Mouse (Mus musculus) heart, adult 2 months (tissue): Measurements from ENCODE around the gene Sema3a. TPM values are rescaled to one million over a fixed set of nuclear protein-coding genes. Genes with fewer than 3 reads are reported as not detected.
A peak's percentile ranks its signal among the peaks of the same experiment; 100 is the strongest.

Source experiments
- DNase-seq, 2 experiments: peaks; one replicate each; pipeline ENCODE4 v3.0.0; 2021
- H3K27ac ChIP-seq: fragments of 200-600 bp; 2 replicates; pipeline ENCODE4 v1.8.1; 2022
- H3K27me3 ChIP-seq: fragments of 200-500 bp; 2 replicates; pipeline ENCODE4 v1.6.1; 2012; ENCODE audit warnings: mild to moderate bottlenecking, low read length, inconsistent platforms, mixed read lengths; ENCODE audit not compliant: control insufficient read depth, insufficient read depth
- H3K36me3 ChIP-seq: fragments of 200-500 bp; 2 replicates; pipeline ENCODE4 v1.6.1; 2012; ENCODE audit warnings: low read length, inconsistent platforms; ENCODE audit not compliant: control insufficient read depth, insufficient read depth
- H3K4me1 ChIP-seq: fragments of 200-500 bp; 2 replicates; pipeline ENCODE4 v1.6.1; 2011; ENCODE audit warnings: low read length; ENCODE audit not compliant: control insufficient read depth, insufficient read depth
- H3K4me3 ChIP-seq: fragments of 200-600 bp; 2 replicates; pipeline ENCODE4 v1.8.1; 2022
- H3K79me2 ChIP-seq: fragments of 200-500 bp; replicated peaks from 2 replicates; pipeline ENCODE4 v1.6.1; 2012; ENCODE audit warnings: mild to moderate bottlenecking, inconsistent platforms, low read length, moderate library complexity, mixed read lengths; ENCODE audit not compliant: control insufficient read depth, insufficient read depth
- H3K9ac ChIP-seq: fragments of 200-500 bp; 2 replicates; pipeline ENCODE4 v1.6.1; 2012; ENCODE audit warnings: low read depth, mild to moderate bottlenecking, control low read depth, inconsistent platforms, low read length, mixed read lengths
- CTCF ChIP-seq: fragments of 200-600 bp; IDR thresholded peaks from 2 replicates; pipeline ENCODE4 v1.8.1; 2022; ENCODE audit warnings: antibody characterized with exemption, mild to moderate bottlenecking, moderate library complexity
- EP300 ChIP-seq: fragments of 200-500 bp; IDR thresholded peaks from 2 replicates; pipeline ENCODE4 v1.6.1; 2011; ENCODE audit warnings: low read depth, low read length, control low read depth; ENCODE audit not compliant: insufficient read depth
- POLR2A ChIP-seq: fragments of 200-500 bp; IDR thresholded peaks from 2 replicates; pipeline ENCODE4 v1.6.1; 2011; ENCODE audit warnings: mild to moderate bottlenecking, low read depth, low read length, control low read depth; ENCODE audit not compliant: insufficient read depth
- WGBS: fragments of 180-500 bp; shearing (Covaris S2); methylation state at CpG from one replicate; pipeline ENCODE4 v1.1.7; 2018; 5-methylcytosine and 5-hydroxymethylcytosine counted together
- intact Hi-C: fragments of 180-260 bp; cut with DNase I; formaldehyde crosslinking; loops from one replicate; pipeline ENCODE4 v1.15.1; 2025
- polyA plus RNA-seq: library from polyadenylated mRNA; depleted of rRNA; stranded (reverse); fragments of >200 nt; gene quantifications from 2 replicates; pipeline ENCODE4 v1.2.3, GENCODE M21; 2012
- total RNA-seq, 2 experiments: library from RNA; stranded (reverse); gene quantifications; 2 replicates each; pipeline ENCODE4 v1.2.3; 2021

Sema3a gene
- total and polyA plus RNA-seq, 3 experiments, result 0.55 to 1.8 (median 1.4) TPM

DNA sequence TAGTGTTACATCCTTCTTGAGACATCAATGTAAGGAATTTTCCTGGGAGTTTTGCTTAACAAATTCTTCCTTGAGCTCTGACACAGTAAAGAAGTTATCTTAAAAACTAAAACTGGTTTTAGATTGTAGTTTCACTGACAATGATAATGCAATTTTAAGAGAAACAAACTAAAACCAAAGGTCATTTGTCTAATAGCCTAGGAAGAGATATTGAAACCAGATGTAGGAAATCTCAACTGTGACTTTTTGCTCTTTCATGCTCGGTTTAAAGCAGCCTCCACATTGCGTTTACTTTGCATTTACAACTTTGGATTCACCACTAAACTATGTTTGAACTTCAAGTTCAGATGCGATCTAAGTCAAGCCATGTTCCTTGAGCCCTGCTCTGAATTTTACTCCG is 982 bp downstream of the Sema3a start:
- no peaks in the 10 kb centered on the region for H3K36me3 ChIP-seq
- 76% methylated on average over 4 of the region's 4 CpGs for WGBS
- no peak for DNase-seq
- intact Hi-C loops, result no loop called here
- H3K9ac ChIP-seq, result no peak overlapping the region
- TF ChIP-seq POLR2A (no peak), CTCF (no peak), EP300 (no peak)
- H3K4me3 ChIP-seq, result no peak overlapping the region
- H3K27ac ChIP-seq, result no peak overlapping the region
- H3K4me1 ChIP-seq, result no peaks in the 10 kb centered on the region
- H3K27me3 ChIP-seq, result no peaks in the 10 kb centered on the region
- no peaks in the 10 kb centered on the region for H3K79me2 ChIP-seq

DNA sequence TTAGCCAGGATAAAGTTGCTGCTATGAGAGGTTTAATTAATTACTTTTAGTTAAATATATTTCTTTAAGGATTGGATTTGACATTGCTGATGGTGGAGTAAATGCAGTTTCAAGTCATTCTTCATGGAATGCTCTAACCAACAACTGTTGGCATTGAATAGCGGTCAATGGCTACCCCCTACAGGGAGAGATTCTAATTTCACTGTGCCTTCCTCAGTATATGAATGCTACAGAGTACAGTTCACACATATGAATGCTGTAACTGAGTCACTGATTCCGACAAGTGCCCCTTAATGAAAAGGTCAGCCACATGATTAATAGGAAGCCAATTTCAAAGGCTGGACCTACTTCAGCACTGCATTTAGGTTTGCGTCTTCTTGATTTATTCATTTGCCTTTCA is 1.9 kb downstream of the Sema3a start:
- Histone ChIP-seq H3K79me2 (no peaks in the 10 kb centered on the region), H3K36me3 (no peaks in the 10 kb centered on the region), H3K27ac (no peak overlapping the region), H3K4me3 (no peak overlapping the region), H3K4me1 (no peaks in the 10 kb centered on the region), H3K9ac (no peak overlapping the region), H3K27me3 (no peaks in the 10 kb centered on the region)
- DNase-seq, result no peak
- 91% methylated on average over 3 of the region's 3 CpGs for WGBS
- intact Hi-C loops, result no loop called here
- TF ChIP-seq CTCF (0 out of 2 replicates have a peak, but pooled peaks have one; percentile 2), POLR2A (no peak)

DNA sequence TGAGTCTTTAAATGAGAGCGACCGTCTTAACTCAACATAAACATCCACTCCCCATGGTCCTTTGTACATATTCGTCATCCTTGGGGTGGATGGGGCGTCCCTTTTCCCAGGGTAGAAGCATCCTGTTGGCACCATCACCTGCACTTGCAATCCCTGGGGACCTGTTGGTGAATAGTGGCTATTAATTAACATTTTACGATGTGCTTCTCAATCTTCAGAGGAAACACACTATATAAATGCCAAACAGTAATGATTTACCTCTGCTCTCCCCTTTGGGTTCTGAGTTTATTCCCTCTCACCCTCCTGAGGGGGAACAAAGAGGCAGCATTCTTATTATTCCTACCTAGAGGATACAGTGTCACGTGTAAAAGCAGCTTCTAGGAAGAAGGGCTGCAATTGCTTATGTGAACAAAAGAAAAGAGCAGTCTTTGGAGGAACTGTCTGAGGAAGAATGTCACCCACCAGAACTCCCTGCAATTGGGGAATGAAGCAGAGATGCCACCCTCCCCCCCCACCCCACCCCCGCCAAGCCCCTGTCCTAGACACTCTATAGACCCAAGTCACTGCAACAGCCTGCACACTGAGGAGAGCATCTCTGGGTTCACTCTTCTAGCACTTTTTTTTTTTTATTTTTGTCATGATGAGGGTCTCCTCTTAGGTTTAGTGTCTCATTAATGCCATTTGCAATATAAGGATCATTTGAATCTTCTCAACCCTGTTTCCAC is 19.7 kb downstream of the Sema3a start:
- Histone ChIP-seq H3K27ac (no peak overlapping the region), H3K27me3 (no peaks in the 10 kb centered on the region), H3K79me2 (no peaks in the 10 kb centered on the region), H3K4me1 (no peaks in the 10 kb centered on the region), H3K9ac (no peak overlapping the region), H3K36me3 (no peaks in the 10 kb centered on the region), H3K4me3 (no peak overlapping the region)
- intact Hi-C loops, result no loop called here
- no peak for TF ChIP-seq EP300
- no peak for TF ChIP-seq POLR2A
- TF ChIP-seq CTCF, result no peak
- DNase-seq, result no peak
- 70% methylated on average over 7 of the region's 7 CpGs for WGBS

DNA sequence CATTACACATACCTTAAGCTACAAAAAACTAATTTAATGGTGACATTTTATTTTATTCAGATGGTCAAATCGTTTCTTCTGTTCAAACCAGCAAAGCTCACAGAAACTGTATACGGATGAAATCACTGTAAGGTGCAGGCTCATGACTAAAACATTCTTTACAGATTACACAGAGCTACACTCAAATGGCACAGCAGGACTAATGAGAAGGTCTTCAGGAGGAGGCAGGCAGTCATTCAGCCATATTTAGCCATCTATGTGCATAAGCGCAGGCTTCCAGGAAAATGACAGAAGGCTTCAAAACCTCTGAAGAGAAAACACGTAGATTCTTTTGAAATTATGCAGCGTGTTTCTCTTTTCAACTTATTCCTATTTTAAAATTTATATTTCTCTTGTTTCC is 24.7 kb downstream of the Sema3a start:
- H3K36me3 ChIP-seq, result no peaks in the 10 kb centered on the region
- H3K79me2 ChIP-seq, result no peaks in the 10 kb centered on the region
- no peak overlapping the region for H3K9ac ChIP-seq
- no peak for DNase-seq
- WGBS, result 84% methylated on average over 5 of the region's 5 CpGs
- H3K27ac ChIP-seq, result no peak overlapping the region
- H3K4me1 ChIP-seq, result no peaks in the 10 kb centered on the region
- H3K27me3 ChIP-seq, result no peaks in the 10 kb centered on the region
- no peak overlapping the region for H3K4me3 ChIP-seq
- intact Hi-C loops, result no loop called here
- TF ChIP-seq EP300, result no peak

DNA sequence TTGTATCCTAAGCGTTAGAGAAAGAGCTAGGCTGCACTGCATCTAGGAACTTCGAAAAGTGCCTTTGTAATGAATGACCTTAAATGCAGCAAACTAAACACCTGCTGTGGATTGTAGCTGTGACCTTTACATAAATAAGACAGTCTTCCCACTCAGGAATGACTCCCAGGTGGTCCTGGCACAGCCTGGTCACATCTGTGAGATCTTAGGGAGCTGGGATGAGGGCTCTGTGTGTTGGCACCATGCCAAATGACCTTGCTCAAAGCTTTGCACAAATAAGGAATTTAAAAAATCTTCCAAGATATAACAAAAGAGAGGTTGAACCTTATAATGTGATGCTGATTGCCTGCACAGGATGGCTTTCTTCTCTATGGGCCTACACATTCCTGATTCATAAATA is 25.8 kb downstream of the Sema3a start:
- Histone ChIP-seq H3K36me3 (no peaks in the 10 kb centered on the region), H3K4me1 (no peaks in the 10 kb centered on the region), H3K27ac (no peak overlapping the region), H3K79me2 (no peaks in the 10 kb centered on the region), H3K9ac (no peak overlapping the region), H3K27me3 (no peaks in the 10 kb centered on the region), H3K4me3 (no peak overlapping the region)
- no peak for DNase-seq
- WGBS, result 77% methylated on average over 2 of the region's 2 CpGs
- intact Hi-C loops, result no loop called here
- TF ChIP-seq EP300, result no peak
- TF ChIP-seq POLR2A, result no peak
- no peak for TF ChIP-seq CTCF

DNA sequence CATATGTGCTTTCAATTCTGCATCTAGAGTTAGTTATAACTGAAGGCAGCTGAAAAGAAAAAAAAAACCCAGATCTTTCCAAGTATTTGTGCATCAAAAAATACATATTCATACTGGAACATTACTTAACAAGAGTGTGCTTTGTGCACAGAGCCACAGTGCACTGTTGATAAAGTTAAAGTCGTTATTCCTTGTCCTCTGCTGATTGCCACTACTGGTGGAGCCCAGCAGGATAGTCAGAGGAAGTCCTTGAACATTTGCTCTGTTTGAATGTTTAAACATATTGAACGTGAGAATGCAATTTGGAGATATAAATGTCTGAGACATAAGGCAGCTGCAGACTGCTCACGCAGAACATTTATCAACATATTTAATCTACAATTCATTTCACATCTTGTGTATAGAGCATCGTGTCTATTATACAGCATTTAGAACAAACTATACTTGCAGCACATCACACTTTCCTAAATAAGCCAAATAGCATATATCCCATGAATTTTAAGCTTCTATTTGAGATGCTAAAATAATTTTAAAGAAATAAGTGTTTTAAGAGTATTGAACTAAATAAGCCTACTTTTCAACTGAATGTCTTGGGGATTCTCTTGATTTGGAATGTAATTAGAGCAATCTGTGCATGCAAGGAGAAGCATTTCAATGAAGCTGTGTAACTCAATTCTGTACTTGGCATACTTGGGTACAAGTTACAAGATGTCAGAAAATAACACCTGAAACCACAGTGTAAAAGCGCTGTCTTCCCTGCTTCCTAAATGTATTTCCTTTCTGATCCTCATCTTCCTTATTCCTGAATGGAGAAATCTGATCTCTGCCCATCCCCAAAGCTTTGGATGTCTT is 32.8 kb downstream of the Sema3a start:
- Histone ChIP-seq H3K4me1 (no peaks in the 10 kb centered on the region), H3K9ac (no peak overlapping the region), H3K27me3 (no peaks in the 10 kb centered on the region), H3K79me2 (no peaks in the 10 kb centered on the region), H3K36me3 (no peaks in the 10 kb centered on the region), H3K4me3 (no peak overlapping the region), H3K27ac (no peak overlapping the region)
- DNase-seq, result no peak
- WGBS, result 60% methylated on average over 5 of the region's 5 CpGs
- TF ChIP-seq CTCF (no peak), EP300 (no peak), POLR2A (no peak)
- intact Hi-C loops, result no loop called here
